Mouse (Mus musculus): Measurements from ENCODE around the gene Zhx3.

- TF ChIP-seq CTCF (IDR thresholded peaks at IDR 0.05; ENCODE audit: low read depth) (no peak), EP300 (IDR thresholded peaks at IDR 0.05; ENCODE audit: low read depth) (no peak)
Observed at GRCm38 (mm10) chr2:160780834-160781219, 92.0 kb downstream of the Zhx3 start.
